Mouse (Mus musculus) embryonic facial prominence, embryonic 11.5 days (tissue): Measurements from ENCODE around the gene Ksr1. TPM values are rescaled to one million over a fixed set of nuclear protein-coding genes. Genes with fewer than 3 reads are reported as not detected.

Experiments
- ATAC-seq: fragments of 200-750 bp; cut with Nextera tagmentation; replicated peaks from 2 replicates; pipeline ENCODE4 v1.8.0; 2017; ENCODE audit warnings: low read depth; ENCODE audit not compliant: insufficient number of reproducible peaks, low FRiP score, low TSS enrichment
- DNase-seq: peaks from one replicate; pipeline ENCODE4 v3.0.0-alpha.2; 2015; ENCODE audit warnings: low spot score
- H3K27ac ChIP-seq: fragments of 300-500 bp; sonication (generic); replicated peaks from 2 replicates; pipeline ENCODE4 v1.5.1; 2014; ENCODE audit warnings: mild to moderate bottlenecking, low read depth, low read length, control low read depth
- H3K27me3 ChIP-seq: fragments of 300-500 bp; sonication (generic); 2 replicates; pipeline ENCODE4 v1.6.1; 2014; ENCODE audit warnings: mild to moderate bottlenecking, low read length, moderate library complexity, mixed read lengths; ENCODE audit not compliant: control insufficient read depth, insufficient read depth
- H3K36me3 ChIP-seq: fragments of 300-500 bp; sonication (generic); replicated peaks from 2 replicates; pipeline ENCODE4 v1.6.1; 2014; ENCODE audit warnings: low read depth, mild to moderate bottlenecking, low read length, moderate library complexity, mixed read lengths; ENCODE audit not compliant: control insufficient read depth, insufficient read depth
- H3K4me1 ChIP-seq: fragments of 300-500 bp; sonication (generic); 2 replicates; pipeline ENCODE4 v1.6.1; 2014; ENCODE audit warnings: low read length, mixed read lengths; ENCODE audit not compliant: control insufficient read depth, insufficient read depth
- H3K4me2 ChIP-seq: fragments of 300-500 bp; sonication (generic); 2 replicates; pipeline ENCODE4 v1.6.1; 2014; ENCODE audit warnings: low read depth, mild to moderate bottlenecking, control low read depth, low read length, moderate library complexity
- H3K4me3 ChIP-seq: fragments of 300-500 bp; sonication (generic); 2 replicates; pipeline ENCODE4 v1.5.1; 2014; ENCODE audit warnings: low read depth, low read length, control low read depth
- H3K9ac ChIP-seq: fragments of 300-500 bp; sonication (generic); replicated peaks from 2 replicates; pipeline ENCODE4 v1.6.1; 2014; ENCODE audit warnings: mild to moderate bottlenecking, control low read depth, low read length
- H3K9me3 ChIP-seq: fragments of 300-500 bp; sonication (generic); replicated peaks from 2 replicates; pipeline ENCODE4 v1.6.1; 2016; ENCODE audit warnings: mild to moderate bottlenecking, low read length, inconsistent platforms, mixed read lengths; ENCODE audit not compliant: control insufficient read depth
- WGBS: fragments of 180-500 bp; shearing (Covaris S2); extraction: QIAGEN DNeasy Blood & Tissue Kit; methylation state at CpG from one replicate; pipeline ENCODE4 v1.1.7; 2014; 5-methylcytosine and 5-hydroxymethylcytosine counted together
- polyA plus RNA-seq: library from polyadenylated mRNA; unstranded; fragments of >200 nt; fragmentation: Nextera tagmentation; extraction: Ambion mirVana; gene quantifications from 2 replicates; pipeline ENCODE4 v1.2.1, GENCODE M21; 2014

Ksr1 gene
- polyA plus RNA-seq, 1 experiment from 2014 or later, result 2.9 TPM

- 0 out of 2 replicates have a peak overlapping the region, but pooled peaks have one; percentile 4 for H3K9ac ChIP-seq
- no peak overlapping the region for H3K4me2 ChIP-seq
- H3K27me3 ChIP-seq, result no peaks in the 10 kb centered on the region
- H3K4me1 ChIP-seq, result no peaks in the 10 kb centered on the region
- WGBS, result 45% methylated on average over 2 of the region's 2 CpGs
- no peak overlapping the region for H3K4me3 ChIP-seq
- H3K36me3 ChIP-seq, result no peaks in the 10 kb centered on the region; the same call in 1 of the 2 replicates
- DNase-seq (no peak), ATAC-seq (no peak)
- no peaks in the 10 kb centered on the region for H3K9me3 ChIP-seq
- H3K27ac ChIP-seq, result no peak overlapping the region
Measured at GRCm38 (mm10) chr11:79039488-79039887, 106.7 kb downstream of the Ksr1 start.

GRCm38 (mm10) chr11:79037555-79037954, 108.7 kb downstream of the Ksr1 start:
- ATAC-seq, result no peak

GRCm38 (mm10) chr11:79036324-79036723, 109.9 kb downstream of the Ksr1 start:
- no peaks in the 10 kb centered on the region for H3K9me3 ChIP-seq
- H3K36me3 ChIP-seq, result no peaks in the 10 kb centered on the region
- H3K4me1 ChIP-seq, result no peaks in the 10 kb centered on the region
- WGBS, result 85% methylated on average over 13 of the region's 13 CpGs
- no peak for DNase-seq
- H3K27ac ChIP-seq, result no peak overlapping the region
- no peak overlapping the region for H3K4me3 ChIP-seq
- ATAC-seq, result no peak
- no peaks in the 10 kb centered on the region for H3K27me3 ChIP-seq
- H3K9ac ChIP-seq, result no peak overlapping the region
- no peak overlapping the region for H3K4me2 ChIP-seq

More at GRCm38 (mm10) chr11:79037555-79037954, 108.7 kb downstream of the Ksr1 start:
- no peak for DNase-seq
- Histone ChIP-seq H3K36me3 (no peaks in the 10 kb centered on the region), H3K27me3 (no peaks in the 10 kb centered on the region), H3K4me1 (no peaks in the 10 kb centered on the region), H3K9ac (no peak overlapping the region), H3K4me3 (no peak overlapping the region), H3K4me2 (no peak overlapping the region), H3K9me3 (no peaks in the 10 kb centered on the region), H3K27ac (no peak overlapping the region)
- WGBS, result 85% methylated on average over 12 of the region's 12 CpGs

GRCm38 (mm10) chr11:79033636-79034035, 112.6 kb downstream of the Ksr1 start:
- no peaks in the 10 kb centered on the region for H3K36me3 ChIP-seq
- H3K9ac ChIP-seq, result no peak overlapping the region
- no peak overlapping the region for H3K4me2 ChIP-seq
- DNase-seq (no peak), ATAC-seq (no peak)
- no peak overlapping the region for H3K27ac ChIP-seq
- 93% methylated on average over 11 of the region's 11 CpGs for WGBS
- no peaks in the 10 kb centered on the region for H3K9me3 ChIP-seq
- no peak overlapping the region for H3K4me3 ChIP-seq
- H3K27me3 ChIP-seq, result no peaks in the 10 kb centered on the region
- no peaks in the 10 kb centered on the region for H3K4me1 ChIP-seq

GRCm38 (mm10) chr11:79033021-79033420, 113.2 kb downstream of the Ksr1 start:
- H3K36me3 ChIP-seq, result no peaks in the 10 kb centered on the region
- H3K9ac ChIP-seq, result no peak overlapping the region
- H3K9me3 ChIP-seq, result no peaks in the 10 kb centered on the region
- DNase-seq (no peak), ATAC-seq (no peak)
- no peak overlapping the region for H3K4me2 ChIP-seq
- 87% methylated on average over 12 of the region's 12 CpGs for WGBS
- H3K27me3 ChIP-seq, result no peaks in the 10 kb centered on the region
- no peak overlapping the region for H3K27ac ChIP-seq
- H3K4me3 ChIP-seq, result no peak overlapping the region
- no peaks in the 10 kb centered on the region for H3K4me1 ChIP-seq

- ATAC-seq (no peak), DNase-seq (no peak)
- H3K4me2 ChIP-seq, result no peak overlapping the region
- H3K36me3 ChIP-seq, result no peaks in the 10 kb centered on the region; the same call in 1 of the 2 replicates
- WGBS, result 74% methylated on average over 5 of the region's 5 CpGs
- no peaks in the 10 kb centered on the region for H3K9me3 ChIP-seq
- H3K27me3 ChIP-seq, result no peaks in the 10 kb centered on the region
- no peak overlapping the region for H3K27ac ChIP-seq
- no peak overlapping the region for H3K9ac ChIP-seq
- H3K4me1 ChIP-seq, result no peaks in the 10 kb centered on the region
- no peak overlapping the region for H3K4me3 ChIP-seq
Measured at GRCm38 (mm10) chr11:79031452-79031746, 114.8 kb downstream of the Ksr1 start.

GRCm38 (mm10) chr11:79030570-79031451, 115.4 kb downstream of the Ksr1 start:
- Histone ChIP-seq H3K9me3 (no peaks in the 10 kb centered on the region), H3K4me2 (no peak overlapping the region), H3K4me1 (no peaks in the 10 kb centered on the region), H3K4me3 (no peak overlapping the region), H3K36me3 (no peaks in the 10 kb centered on the region; the same call in 1 of the 2 replicates), H3K27ac (no peak overlapping the region), H3K27me3 (no peaks in the 10 kb centered on the region), H3K9ac (no peak overlapping the region)
- DNase-seq (peak; percentile 81), ATAC-seq (0 out of 2 replicates have a peak, but pooled peaks have one; percentile 27)
- WGBS, result 54% methylated on average over 19 of the region's 19 CpGs

GRCm38 (mm10) chr11:79023751-79024150, 122.5 kb downstream of the Ksr1 start:
- Histone ChIP-seq H3K9ac (no peak overlapping the region), H3K27me3 (no peaks in the 10 kb centered on the region), H3K36me3 (no peaks in the 10 kb centered on the region; the same call in 1 of the 2 replicates), H3K9me3 (no peaks in the 10 kb centered on the region), H3K27ac (no peak overlapping the region), H3K4me3 (no peak overlapping the region), H3K4me1 (no peaks in the 10 kb centered on the region; the same call in 1 of the 2 replicates), H3K4me2 (no peak overlapping the region)
- 75% methylated on average over 6 of the region's 6 CpGs for WGBS
- DNase-seq (no peak), ATAC-seq (no peak)
